Mouse (Mus musculus): ENCODE data around the gene Shd. TPM values are rescaled to one million over a fixed set of nuclear protein-coding genes. Genes with fewer than 3 reads are reported as not detected.
"Not testable (repeated sequence)": the region's sequence is repeated elsewhere in the genome, so short reads cannot be mapped to it uniquely, and the experiment has no call there.

Shd gene
- polyA plus RNA-seq (2015; fragmentation: Nextera tagmentation; extraction: Ambion mirVana): 152 and 195 TPM in 2 replicates

DNA sequence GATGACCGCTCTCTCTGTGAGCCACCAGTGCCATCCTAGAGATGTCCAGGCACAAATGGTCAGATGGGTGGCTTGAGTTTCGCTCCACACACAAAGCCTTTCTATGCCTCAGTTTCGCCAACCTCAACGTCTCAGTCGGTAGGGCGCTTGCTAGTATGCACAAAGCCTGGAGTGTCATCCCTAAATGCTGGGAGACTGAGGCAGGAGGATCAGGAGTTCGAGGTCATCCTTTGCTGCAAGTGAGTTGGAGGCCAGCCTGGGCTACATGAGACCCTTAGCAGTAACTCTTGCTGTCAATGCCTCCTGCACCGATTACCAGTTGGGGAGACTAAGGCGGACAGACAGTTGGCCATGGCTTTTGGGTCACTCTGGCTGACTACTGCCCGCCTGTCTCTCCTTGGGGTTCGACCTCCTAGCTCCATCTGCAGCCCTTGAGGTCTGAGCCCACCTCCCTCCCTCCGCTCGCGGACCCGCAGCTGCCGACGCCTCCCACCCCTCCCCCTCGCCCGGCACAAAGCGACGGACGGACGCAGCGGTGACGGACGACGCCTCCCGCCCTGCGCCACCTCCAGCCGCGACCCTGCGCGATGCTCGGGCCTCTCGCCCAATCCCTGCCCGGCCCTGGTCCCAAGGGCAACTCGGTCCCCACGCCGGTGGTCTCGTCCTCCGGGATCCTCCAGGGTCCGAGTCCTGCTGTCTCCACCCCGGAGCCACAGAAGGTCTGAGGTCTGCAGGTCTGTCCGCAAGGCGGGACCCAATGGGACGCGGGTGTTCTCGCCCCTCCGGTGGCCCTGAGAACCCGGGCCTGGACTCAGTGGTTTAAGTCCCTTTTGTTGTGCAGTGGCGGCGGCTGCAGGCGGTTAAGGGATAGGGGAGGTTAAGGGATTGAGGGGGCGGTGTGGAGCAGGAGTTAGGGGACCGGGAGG is at the start of gene Shd:
Gene Shd, plus strand, starts transcription at position 502 of the 926 bp plus-strand sequence.
- Histone ChIP-seq H3K27ac (replicated peaks) (peak within 1 kb of the TSS; percentile 85), H3K36me3 (peaks cover 39% of the 10 kb centered on the region), H3K9ac (replicated peaks) (peak within 1 kb of the TSS; percentile 65), H3K4me2 (peak within 1 kb of the TSS; percentile 90), H3K4me3 (replicated peaks) (peak within 1 kb of the TSS; percentile 51), H3K4me1 (peaks cover 46% of the 10 kb centered on the region), H3K9me3 (replicated peaks) (no peaks in the 10 kb centered on the region), H3K27me3 (replicated peaks) (no peaks in the 10 kb centered on the region)
- WGBS: 7% methylated on average over 54 of the region's 55 CpGs
- ATAC-seq (ENCODE audit: low FRiP score): peak; percentile 65

DNA sequence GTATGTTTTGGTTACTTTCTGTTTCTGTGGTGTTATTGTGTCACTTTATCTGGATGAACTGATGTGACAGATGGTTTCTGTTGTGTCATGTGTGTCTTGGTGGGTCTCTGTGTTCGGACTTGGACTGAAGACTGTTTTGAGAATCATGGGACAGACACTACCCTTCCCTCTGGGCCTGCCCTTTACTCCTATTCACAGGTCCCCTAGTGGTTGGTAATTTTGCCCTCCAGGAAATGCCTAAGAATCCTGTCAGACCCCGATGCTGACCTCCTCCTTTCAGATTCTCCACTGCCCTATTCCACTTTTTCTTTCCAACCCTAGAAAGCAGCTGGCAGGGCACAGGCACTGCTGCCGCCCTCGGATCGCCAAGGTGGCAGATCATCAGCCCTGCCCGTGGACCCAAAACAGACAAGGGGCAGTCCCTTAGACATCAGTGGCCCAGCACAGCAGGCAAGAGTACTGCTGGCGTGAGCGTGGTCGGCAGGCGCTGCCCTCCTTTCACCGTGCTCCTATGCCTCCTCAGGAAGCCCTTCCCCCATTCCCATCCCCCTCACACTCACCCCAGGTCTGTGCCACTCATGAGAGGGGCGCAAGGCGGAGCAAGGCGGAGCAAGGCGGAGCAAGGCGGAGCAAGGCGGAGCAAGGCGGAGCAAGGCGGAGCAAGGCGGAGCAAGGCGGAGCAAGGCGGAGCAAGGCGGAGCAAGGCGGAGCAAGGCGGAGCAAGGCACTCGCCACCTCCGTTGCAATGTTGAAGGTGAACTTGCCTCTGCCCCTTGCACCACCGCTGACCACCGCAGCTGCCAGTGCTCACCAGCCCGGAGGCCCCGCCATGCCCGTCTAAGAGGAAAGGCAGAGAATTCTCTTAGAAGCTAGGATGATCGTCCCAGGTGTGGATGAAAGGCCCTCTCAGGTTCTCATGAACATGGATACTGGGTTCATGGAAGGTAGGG is 38.4 kb upstream of the Shd start:
- Histone ChIP-seq H3K27ac (replicated peaks) (peak overlapping the region; percentile 85), H3K27me3 (replicated peaks) (no peaks in the 10 kb centered on the region), H3K4me3 (replicated peaks) (peak overlapping the region; percentile 57), H3K36me3 (no peaks in the 10 kb centered on the region), H3K9me3 (replicated peaks) (no peaks in the 10 kb centered on the region), H3K9ac (replicated peaks) (peak overlapping the region; percentile 73), H3K4me1 (peaks cover 10% of the 10 kb centered on the region; the same call in 1 of the 2 replicates), H3K4me2 (peak overlapping the region; percentile 77)
- WGBS: 2% methylated on average over 33 of the region's 33 CpGs
- peak; percentile 98 for ATAC-seq (ENCODE audit: low FRiP score)

DNA sequence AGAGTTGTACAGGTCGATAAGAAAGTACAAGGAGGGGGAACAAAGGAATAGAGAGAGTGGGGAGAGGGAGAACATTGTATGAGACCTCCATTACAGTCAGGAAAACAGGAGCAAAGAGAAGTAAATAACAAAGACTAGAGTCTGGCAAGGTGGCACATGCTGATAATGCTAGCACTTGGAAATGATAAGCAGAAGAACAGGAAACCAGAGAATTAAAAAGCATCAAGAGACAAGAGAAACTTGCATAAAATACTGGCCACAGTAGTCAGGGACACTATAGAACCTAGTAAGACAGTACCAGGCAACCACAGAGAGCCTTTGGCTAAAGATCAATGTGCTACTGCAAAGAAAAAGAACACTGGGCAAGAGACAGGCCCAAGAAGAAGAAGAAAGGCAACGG is 37.6 kb upstream of the Shd start:
- WGBS: 71% methylated on average over 2 of the region's 2 CpGs
- ATAC-seq (ENCODE audit: low FRiP score): 0 out of 2 replicates have a peak, but pooled peaks have one; percentile 2
- H3K9ac ChIP-seq (replicated peaks): peak overlapping the region; percentile 73
- H3K36me3 ChIP-seq: no peaks in the 10 kb centered on the region
- no peaks in the 10 kb centered on the region for H3K9me3 ChIP-seq (replicated peaks)
- peaks cover 10% of the 10 kb centered on the region; the same call in 1 of the 2 replicates for H3K4me1 ChIP-seq
- peak overlapping the region; percentile 57 for H3K4me3 ChIP-seq (replicated peaks)
- H3K27ac ChIP-seq (replicated peaks): 0 out of 2 replicates have a peak overlapping the region, but pooled peaks have one; percentile 63
- no peaks in the 10 kb centered on the region for H3K27me3 ChIP-seq (replicated peaks)
- H3K4me2 ChIP-seq: peak overlapping the region; percentile 77

DNA sequence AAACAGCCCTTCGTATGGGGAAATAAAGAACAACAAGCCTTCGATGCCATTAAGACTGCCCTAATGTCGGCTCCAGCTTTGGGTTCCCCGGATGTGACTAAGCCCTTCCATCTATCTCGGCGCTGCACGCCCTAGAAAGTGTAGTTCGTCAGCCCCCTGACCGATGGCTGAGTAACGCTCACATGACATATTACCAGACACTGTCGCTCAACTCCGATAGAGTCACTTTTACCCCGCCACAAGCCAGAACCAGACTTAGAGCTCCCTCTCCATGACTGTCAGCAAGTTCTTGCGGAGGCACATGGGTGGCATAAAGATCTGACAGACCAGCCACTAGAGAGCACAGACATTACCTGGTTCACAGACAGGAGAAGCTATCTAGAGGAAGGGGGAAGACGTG is 37.1 kb upstream of the Shd start:
- H3K4me2 ChIP-seq: no peak overlapping the region
- H3K4me1 ChIP-seq: peaks cover 10% of the 10 kb centered on the region; the same call in 1 of the 2 replicates
- no peak for ATAC-seq (ENCODE audit: low FRiP score)
- no peak overlapping the region for H3K4me3 ChIP-seq (replicated peaks)
- no peak overlapping the region for H3K27ac ChIP-seq (replicated peaks)
- no peaks in the 10 kb centered on the region for H3K27me3 ChIP-seq (replicated peaks)
- no peak overlapping the region for H3K9ac ChIP-seq (replicated peaks)
- H3K9me3 ChIP-seq (replicated peaks): no peaks in the 10 kb centered on the region
- 97% methylated on average over 15 of the region's 15 CpGs for WGBS
- H3K36me3 ChIP-seq: peaks cover 3% of the 10 kb centered on the region; the same call in 1 of the 2 replicates

DNA sequence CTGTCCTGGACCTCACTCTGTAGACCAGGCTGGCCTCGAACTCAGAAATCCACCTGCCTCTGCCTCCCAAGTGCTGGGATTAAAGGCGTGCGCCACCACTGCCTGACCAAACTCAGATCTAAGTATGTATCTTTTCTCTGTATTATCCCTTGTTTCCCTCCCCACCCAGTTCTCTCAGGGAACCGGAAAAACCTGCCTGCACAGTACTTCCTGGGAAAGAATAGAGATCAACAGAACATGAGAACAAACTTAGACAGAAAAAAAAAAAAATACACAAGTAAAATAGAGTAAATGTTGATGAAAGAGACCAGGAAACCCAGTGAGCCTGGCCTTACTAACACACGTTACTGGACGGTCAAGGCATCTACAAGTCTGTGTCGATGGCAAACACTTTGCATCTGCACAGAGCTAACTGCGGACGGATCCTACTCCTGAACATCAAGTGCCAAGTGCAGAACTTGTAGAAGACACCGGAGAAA is 25.8 kb upstream of the Shd start:
- H3K27me3 ChIP-seq (replicated peaks); ATAC-seq (ENCODE audit: low FRiP score); H3K36me3 ChIP-seq; H3K9ac ChIP-seq (replicated peaks); H3K9me3 ChIP-seq (replicated peaks): not testable (repeated sequence)
- Histone ChIP-seq H3K27ac (replicated peaks) (peak overlapping the region; percentile 94), H3K4me3 (replicated peaks) (peak overlapping the region; percentile 55), H3K4me2 (peak overlapping the region; percentile 87), H3K4me1 (peaks cover 11% of the 10 kb centered on the region)
- 36% methylated on average over 10 of the region's 10 CpGs for WGBS

DNA sequence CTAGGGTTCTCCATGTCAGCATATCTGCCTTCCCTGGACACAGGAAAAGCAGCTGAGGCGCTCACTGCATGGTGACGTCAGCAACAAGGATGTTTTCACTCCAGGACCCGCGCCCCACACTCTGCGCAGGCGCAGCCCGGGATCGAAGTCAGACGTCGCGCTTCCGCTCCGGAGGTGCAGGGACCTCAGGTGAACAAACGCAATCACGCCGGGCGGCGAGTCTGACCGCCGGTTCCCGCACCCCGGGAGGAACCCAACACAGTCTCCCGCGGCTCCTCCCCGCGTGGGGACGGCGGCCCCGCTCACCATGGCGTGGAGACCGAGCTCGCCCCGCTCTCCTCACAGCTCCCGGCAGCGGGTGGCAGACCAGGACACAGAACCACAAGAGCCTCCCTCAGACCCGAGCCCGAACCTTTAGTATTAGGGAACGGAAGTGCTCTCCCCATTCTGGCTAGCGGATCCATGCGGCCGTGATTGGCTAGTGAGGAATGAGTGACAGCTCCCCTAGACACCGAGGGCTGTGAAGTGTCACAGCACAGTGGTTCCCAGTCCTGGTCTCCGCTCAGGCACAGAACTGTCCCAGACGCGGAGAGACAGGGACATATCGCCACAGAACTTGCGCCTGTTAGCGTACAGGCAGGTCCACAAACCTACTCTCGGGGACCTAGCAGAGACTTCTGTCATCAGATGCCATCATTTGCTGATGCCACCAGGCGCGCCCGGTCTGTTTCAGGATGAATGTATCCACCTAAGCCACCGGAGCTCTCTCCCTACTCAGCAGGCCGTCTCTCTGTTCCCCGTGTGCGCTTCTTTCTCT is 25.2 kb upstream of the Shd start:
- peak; percentile 98 for ATAC-seq (ENCODE audit: low FRiP score)
- peaks cover 11% of the 10 kb centered on the region for H3K4me1 ChIP-seq
- not testable (repeated sequence) for H3K36me3 ChIP-seq; H3K9me3 ChIP-seq (replicated peaks); H3K27me3 ChIP-seq (replicated peaks)
- H3K9ac ChIP-seq (replicated peaks): peak overlapping the region; percentile 70
- peak overlapping the region; percentile 55 for H3K4me3 ChIP-seq (replicated peaks)
- H3K4me2 ChIP-seq: peak overlapping the region; percentile 87
- peak overlapping the region; percentile 94 for H3K27ac ChIP-seq (replicated peaks)
- under 1% methylated on average over 56 of the region's 56 CpGs for WGBS

DNA sequence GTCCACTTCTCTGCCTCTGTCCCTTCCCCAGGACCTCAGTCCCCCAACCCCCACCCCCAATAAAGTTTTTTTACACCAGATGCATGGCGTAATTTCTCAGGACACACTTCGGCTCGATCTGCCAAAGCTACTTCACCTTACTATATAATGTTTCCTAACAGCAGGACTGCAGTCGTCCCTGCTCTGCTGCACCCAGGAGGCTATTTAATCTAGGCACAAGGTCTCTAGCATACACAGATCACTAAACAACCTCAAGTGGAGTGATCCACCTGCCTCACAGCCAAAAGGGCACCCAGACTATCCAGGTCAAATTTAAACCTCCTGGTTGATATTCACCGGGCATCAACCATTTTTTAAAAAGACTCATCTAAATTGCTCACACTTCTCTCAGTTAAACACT is 24.6 kb upstream of the Shd start:
- Histone ChIP-seq H3K9me3 (replicated peaks) (no peaks in the 10 kb centered on the region), H3K4me2 (peak overlapping the region; percentile 87), H3K36me3 (no peaks in the 10 kb centered on the region), H3K4me1 (peaks cover 11% of the 10 kb centered on the region), H3K27ac (replicated peaks) (peak overlapping the region; percentile 94), H3K4me3 (replicated peaks) (peak overlapping the region; percentile 55), H3K9ac (replicated peaks) (peak overlapping the region; percentile 70), H3K27me3 (replicated peaks) (no peaks in the 10 kb centered on the region)
- WGBS: 31% methylated on average over 5 of the region's 5 CpGs
- ATAC-seq (ENCODE audit: low FRiP score): no peak

DNA sequence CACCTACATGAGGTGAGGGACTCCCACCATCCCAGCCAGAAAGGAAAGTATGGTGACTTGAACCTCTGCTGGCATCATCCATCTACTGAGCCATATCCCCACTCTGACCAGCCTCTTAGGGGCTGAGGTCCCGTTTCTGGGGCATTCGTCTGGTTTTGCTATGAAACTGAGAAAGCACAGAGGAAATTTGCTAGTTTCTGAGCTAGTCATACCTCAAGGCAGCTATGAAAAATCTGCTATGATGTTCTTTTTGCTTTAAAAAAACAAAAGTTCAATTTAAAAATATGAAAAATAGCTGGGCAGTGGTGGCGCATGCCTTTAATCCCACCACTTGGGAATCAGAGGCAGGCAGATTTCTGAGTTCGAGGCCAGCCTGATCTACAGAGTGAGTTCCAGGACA is 21.6 kb upstream of the Shd start:
- Histone ChIP-seq H3K27me3 (replicated peaks) (no peaks in the 10 kb centered on the region), H3K27ac (replicated peaks) (no peak overlapping the region), H3K36me3 (no peaks in the 10 kb centered on the region), H3K4me1 (peaks cover 11% of the 10 kb centered on the region), H3K4me2 (no peak overlapping the region), H3K4me3 (replicated peaks) (no peak overlapping the region), H3K9ac (replicated peaks) (no peak overlapping the region), H3K9me3 (replicated peaks) (no peaks in the 10 kb centered on the region)
- no peak for ATAC-seq (ENCODE audit: low FRiP score)
- WGBS: 92% methylated on average over 4 of the region's 4 CpGs

DNA sequence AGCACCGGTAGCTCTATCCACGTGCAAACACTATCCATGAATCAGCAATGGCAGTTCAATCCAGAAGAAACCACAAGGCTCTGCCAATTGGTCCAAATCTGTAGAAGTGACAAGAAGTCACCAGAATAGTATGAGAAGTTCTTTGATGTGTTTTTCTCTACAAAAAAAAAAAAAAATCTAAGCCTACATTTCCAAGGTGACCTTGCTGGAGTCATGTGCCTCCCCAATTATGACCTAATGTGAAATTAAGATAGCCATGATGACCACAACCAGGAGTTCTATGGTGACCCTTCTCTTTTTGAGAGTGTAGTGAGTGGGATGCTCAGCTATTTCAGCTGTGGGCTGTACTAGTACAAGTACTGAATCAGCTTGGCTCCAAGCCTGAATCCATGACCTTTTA is 20.9 kb upstream of the Shd start, which contains the start of gene Zfp119b:
Gene Zfp119b, minus strand, starts transcription at position 101 of the 400 bp plus-strand sequence.
- Histone ChIP-seq H3K4me3 (replicated peaks) (no peak within 1 kb of the TSS), H3K27ac (replicated peaks) (no peak within 1 kb of the TSS), H3K27me3 (replicated peaks) (peaks cover 4% of the 10 kb centered on the region; the same call in 1 of the 2 replicates), H3K36me3 (no peaks in the 10 kb centered on the region), H3K4me2 (no peak within 1 kb of the TSS), H3K4me1 (peaks cover 7% of the 10 kb centered on the region), H3K9ac (replicated peaks) (no peak within 1 kb of the TSS), H3K9me3 (replicated peaks) (no peaks in the 10 kb centered on the region)
- ATAC-seq (ENCODE audit: low FRiP score): no peak
- 93% methylated on average over 2 of the region's 2 CpGs for WGBS

DNA sequence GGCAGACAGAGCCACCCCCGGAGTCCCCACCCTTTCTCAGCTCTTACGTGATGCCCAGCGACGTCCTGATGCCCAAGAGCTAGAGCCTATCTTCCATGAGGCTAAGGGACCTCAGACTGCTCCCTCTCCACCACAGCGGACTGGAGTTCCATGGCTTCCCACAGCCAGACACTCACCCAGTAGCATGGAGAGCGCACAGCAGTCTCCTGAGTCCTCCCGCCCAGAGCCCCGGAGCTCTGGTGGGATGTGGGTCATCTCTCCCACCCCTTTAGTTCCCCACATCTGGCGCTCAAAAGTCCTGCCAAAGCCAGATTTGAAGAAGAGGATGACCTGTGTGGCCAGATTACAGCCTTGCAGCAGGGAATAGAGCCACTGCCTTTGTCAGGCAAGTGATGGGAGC is 19.7 kb upstream of the Shd start:
- Histone ChIP-seq H3K36me3 (no peaks in the 10 kb centered on the region), H3K4me2 (no peak overlapping the region), H3K9ac (replicated peaks) (no peak overlapping the region), H3K27me3 (replicated peaks) (peaks cover 8% of the 10 kb centered on the region; the same call in 1 of the 2 replicates), H3K9me3 (replicated peaks) (no peaks in the 10 kb centered on the region), H3K4me3 (replicated peaks) (no peak overlapping the region), H3K4me1 (peaks cover 8% of the 10 kb centered on the region), H3K27ac (replicated peaks) (no peak overlapping the region)
- ATAC-seq (ENCODE audit: low FRiP score): no peak
- WGBS: 89% methylated on average over 9 of the region's 9 CpGs
